Mouse (Mus musculus) erythroblast, adult 5-6 weeks (primary cell): ENCODE results near the gene Vwc2. TPM values are rescaled to one million over a fixed set of nuclear protein-coding genes. Genes with fewer than 3 reads are reported as not detected.

ENCODE experiments used
- ATAC-seq: replicated peaks from 2 replicates; pipeline ENCODE4 v1.8.0; 2016; ENCODE audit warnings: moderate number of reproducible peaks, mild to moderate bottlenecking, moderate TSS enrichment, inconsistent platforms; ENCODE audit not compliant: poor library complexity, low FRiP score, severe bottlenecking
- total RNA-seq, 2 experiments: library from RNA; stranded (forward) in 1 of 2; stranded (reverse) in 1 of 2; fragments of 150-400 nt in 1 of 2; fragments of 200-764, 138-1000 nt in 1 of 2; gene quantifications; 2 replicates each; pipeline versions ENCODE4 v1.2.3 to v1.2.4; 2015 to 2017; ENCODE audit warnings: low replicate concordance in 2 of 2

Vwc2 gene
- total RNA-seq (2015; ENCODE audit: low replicate concordance): not detected in 2 replicates
- not detected in 2 replicates for total RNA-seq (2017; ENCODE audit: low replicate concordance)

GRCm38 (mm10) chr11:11113576-11114233, at the start of gene Vwc2:
Vwc2 (plus strand) TSS chr11:11114223.
- ATAC-seq: no peak

GRCm38 (mm10) chr11:11088162-11088756, 25.8 kb upstream of the Vwc2 start:
- ATAC-seq: no peak

GRCm38 (mm10) chr11:11097606-11098005, 16.4 kb upstream of the Vwc2 start:
- ATAC-seq: no peak

- ATAC-seq: no peak
These were observed 15.7 kb upstream of the Vwc2 start for GRCm38 (mm10) chr11:11098282-11098681.

- ATAC-seq: no peak
These were observed 15.0 kb upstream of the Vwc2 start for GRCm38 (mm10) chr11:11099011-11099410.

GRCm38 (mm10) chr11:11102182-11102581, 11.8 kb upstream of the Vwc2 start:
- no peak for ATAC-seq

- no peak for ATAC-seq
These were observed 11.4 kb upstream of the Vwc2 start for GRCm38 (mm10) chr11:11102620-11103019.

- no peak for ATAC-seq
These were observed 5.1 kb upstream of the Vwc2 start for GRCm38 (mm10) chr11:11108922-11109321.

- no peak for ATAC-seq
These were observed 409 bp downstream of the Vwc2 start for GRCm38 (mm10) chr11:11114234-11115030.

- ATAC-seq: no peak
These were observed 1.1 kb downstream of the Vwc2 start for GRCm38 (mm10) chr11:11115031-11115647.

GRCm38 (mm10) chr11:11115648-11116590, 1.9 kb downstream of the Vwc2 start:
- ATAC-seq: no peak

GRCm38 (mm10) chr11:11116736-11117135, 2.7 kb downstream of the Vwc2 start:
- no peak for ATAC-seq

- ATAC-seq: no peak
These were observed 8.8 kb downstream of the Vwc2 start for GRCm38 (mm10) chr11:11122866-11123265.

GRCm38 (mm10) chr11:11131414-11132077, 17.5 kb downstream of the Vwc2 start:
- ATAC-seq: no peak

- ATAC-seq: no peak
These were observed 26.6 kb downstream of the Vwc2 start for GRCm38 (mm10) chr11:11140622-11141021.

GRCm38 (mm10) chr11:11152681-11153080, 38.7 kb downstream of the Vwc2 start:
- no peak for ATAC-seq

GRCm38 (mm10) chr11:11171396-11171795, 57.4 kb downstream of the Vwc2 start:
- ATAC-seq: no peak

- no peak for ATAC-seq
These were observed 61.2 kb downstream of the Vwc2 start for GRCm38 (mm10) chr11:11175259-11175658.

GRCm38 (mm10) chr11:11182705-11183104, 68.7 kb downstream of the Vwc2 start:
- no peak for ATAC-seq
